Mouse (Mus musculus) brain, embryonic 18.5 days (tissue): Measurements from ENCODE around the gene Me1.

Experiments used
- DNase-seq: peaks from one replicate; pipeline ENCODE4 v3.0.0-alpha.2; 2012; ENCODE audit warnings: low read depth, low spot score

Gene Me1

GRCm38 (mm10) chr9:86708921-86709320, 13.2 kb upstream of the Me1 start:
- DNase-seq = no peak

GRCm38 (mm10) chr9:86707431-86707830, 11.7 kb upstream of the Me1 start:
- DNase-seq = no peak

DNA sequence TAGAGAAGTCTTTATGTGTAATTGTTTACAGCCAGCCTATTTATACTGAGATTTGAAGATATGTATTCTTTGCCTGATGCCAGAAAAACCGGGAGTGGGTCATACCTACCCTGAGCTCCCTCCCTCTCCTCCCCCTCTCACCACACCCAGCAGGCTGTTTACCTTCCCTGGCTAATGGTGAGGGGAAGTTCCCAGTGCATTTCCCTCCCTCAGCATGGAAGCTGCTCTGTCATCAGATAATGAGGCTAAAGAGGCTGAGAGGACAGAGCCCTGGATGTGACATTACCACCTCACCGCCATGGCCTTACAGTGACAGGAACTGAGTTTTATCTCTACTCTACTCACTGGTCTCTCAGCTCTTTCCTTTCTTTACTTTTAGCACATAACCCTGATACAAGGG, 6.1 kb upstream of the Me1 start:
- no peak for DNase-seq

GRCm38 (mm10) chr9:86701264-86701663, 5.5 kb upstream of the Me1 start:
- DNase-seq = no peak

DNA sequence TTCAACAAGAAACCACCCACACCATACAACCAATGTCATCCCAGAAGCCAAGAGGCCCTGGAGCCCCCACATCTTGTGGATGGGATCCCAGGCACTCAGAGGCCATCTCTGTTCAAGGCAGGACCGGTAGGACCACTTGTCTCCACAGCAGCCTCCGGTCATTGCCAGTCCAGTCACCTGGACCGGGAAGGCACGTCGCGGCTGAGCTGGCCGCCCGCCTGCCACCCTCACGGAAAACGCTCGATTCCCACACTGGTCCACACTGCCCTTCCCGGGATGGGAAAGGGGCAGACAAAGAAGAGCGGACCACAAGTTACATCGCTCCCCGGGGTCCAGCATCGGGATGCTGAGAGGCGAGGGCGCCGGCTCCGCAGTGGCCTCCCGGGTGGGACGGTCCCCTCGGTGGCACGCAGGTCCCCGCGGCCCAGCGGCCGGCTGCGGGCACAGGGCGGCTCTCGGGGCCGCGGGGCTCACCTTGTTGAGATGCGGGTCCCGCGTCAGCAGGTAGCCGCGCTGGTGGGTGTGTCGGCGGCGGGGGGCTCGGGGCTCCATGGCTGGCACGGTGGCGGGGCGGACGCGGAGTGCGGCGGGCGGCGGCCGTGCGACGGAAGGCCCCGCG, 445 bp downstream of the Me1 start:
- DNase-seq = no peak

DNA sequence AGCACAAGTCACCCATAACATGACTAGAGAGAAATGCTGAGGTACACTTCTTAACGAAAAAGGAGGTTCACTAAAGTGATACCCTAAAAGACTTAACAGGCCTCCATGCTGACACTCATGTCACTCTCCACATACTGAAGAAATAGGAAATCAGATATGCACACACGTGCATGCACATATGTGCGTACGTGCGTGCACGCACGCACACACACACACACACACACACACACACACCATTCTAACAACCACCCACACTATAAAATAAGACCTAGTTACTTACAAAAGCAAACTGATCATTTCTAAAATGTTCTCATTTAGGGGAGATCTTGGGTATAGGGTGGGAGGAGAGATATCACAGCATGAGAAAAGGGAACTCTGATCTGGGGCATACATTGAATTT, 1.1 kb downstream of the Me1 start:
- no peak for DNase-seq

GRCm38 (mm10) chr9:86693935-86694334, 1.8 kb downstream of the Me1 start:
- no peak for DNase-seq

GRCm38 (mm10) chr9:86692676-86693075, 3.1 kb downstream of the Me1 start:
- no peak for DNase-seq

- no peak for DNase-seq
These were observed 3.5 kb downstream of the Me1 start for GRCm38 (mm10) chr9:86692251-86692650.

GRCm38 (mm10) chr9:86691101-86691500, 4.7 kb downstream of the Me1 start:
- no peak for DNase-seq

DNA sequence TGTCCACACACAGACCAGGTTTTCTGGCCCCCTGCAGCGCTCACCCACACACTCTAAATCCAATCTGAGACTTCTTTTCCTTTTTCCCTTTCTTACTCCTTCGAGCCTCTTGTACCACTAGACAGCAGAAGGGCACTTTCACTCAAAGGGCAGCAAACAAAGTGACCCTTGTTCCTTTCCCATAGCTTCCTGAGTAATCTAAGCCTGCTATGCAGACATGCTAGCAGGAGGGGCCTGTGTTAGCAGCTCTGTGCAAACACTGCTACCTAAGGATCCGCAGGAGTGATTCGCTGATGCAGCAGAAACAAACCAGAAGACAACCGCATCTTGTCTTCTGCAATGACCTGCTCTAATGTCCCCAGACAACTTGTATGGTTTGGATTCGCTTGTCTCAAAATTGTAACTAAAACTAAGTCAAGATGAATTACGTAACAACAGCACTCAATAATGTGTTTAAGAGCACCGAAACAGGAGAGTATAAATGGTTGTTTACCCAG, 12.0 kb downstream of the Me1 start:
- no peak for DNase-seq

- DNase-seq = no peak
These were observed 12.9 kb downstream of the Me1 start for GRCm38 (mm10) chr9:86682844-86683243.

- no peak for DNase-seq
These were observed 13.5 kb downstream of the Me1 start for GRCm38 (mm10) chr9:86682278-86682677.

DNA sequence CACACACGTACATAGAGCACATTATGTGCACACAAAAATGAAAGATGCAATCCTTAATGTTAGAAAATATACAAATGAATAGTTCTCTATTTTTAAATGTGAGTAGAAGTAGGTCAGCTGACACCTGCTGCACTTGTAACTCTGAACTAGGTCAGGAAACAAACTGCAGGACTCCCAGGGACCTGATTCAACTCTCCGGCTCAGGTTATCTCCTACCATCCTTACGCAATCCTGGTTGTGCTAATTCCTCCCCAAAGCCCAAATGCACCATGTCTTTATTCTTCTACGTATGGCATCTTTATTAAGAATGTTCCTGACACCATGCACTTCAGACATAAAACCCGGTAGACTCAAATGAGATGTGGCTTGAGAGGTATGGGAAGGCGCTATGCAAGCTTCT, 15.3 kb downstream of the Me1 start:
- no peak for DNase-seq

DNA sequence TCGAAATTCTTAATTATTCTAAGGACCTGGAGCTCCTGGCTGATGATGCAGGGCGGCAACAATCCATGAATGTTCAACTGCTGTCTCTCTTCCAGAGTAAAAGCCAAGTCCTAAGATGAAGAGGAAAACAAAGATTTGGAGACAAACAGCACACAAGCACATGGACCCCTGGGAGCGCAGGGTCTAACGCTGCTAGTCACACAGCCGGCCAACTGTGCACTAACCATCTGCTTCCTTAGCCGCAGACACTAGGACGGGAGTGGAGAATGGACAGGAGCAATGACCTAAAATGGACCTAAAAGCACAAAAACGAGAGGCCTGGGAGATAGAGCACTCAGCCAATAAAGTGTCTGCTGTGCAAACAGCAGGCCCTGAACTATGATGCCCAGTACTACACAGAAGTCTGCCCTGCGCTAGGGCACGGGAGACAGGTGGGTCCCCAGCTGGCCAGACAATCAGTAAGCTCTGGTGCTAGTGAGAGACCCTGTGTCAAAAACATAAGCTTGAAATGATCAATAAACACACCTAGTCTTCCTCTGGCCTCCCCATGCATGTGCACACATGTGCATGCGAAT, 15.8 kb downstream of the Me1 start:
- DNase-seq = no peak

DNA sequence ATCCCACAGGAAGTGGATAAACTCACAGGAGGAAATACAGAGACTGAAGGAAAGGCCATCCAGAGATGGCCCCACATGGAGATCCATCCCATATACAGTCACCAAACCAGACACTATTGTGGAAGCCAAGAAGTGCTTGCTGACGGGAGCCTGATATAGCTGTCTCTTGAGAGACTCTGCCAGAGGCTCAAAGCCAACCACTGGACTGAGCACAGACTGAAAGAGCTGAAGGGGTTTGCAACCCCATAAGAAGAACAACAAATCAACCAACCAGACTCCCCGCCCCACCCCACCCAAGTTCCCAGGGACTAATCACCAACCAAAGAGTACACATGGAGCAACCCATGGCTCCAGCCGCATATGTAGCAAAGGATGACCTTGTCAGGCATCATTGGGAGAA, 19.5 kb downstream of the Me1 start:
- no peak for DNase-seq

DNA sequence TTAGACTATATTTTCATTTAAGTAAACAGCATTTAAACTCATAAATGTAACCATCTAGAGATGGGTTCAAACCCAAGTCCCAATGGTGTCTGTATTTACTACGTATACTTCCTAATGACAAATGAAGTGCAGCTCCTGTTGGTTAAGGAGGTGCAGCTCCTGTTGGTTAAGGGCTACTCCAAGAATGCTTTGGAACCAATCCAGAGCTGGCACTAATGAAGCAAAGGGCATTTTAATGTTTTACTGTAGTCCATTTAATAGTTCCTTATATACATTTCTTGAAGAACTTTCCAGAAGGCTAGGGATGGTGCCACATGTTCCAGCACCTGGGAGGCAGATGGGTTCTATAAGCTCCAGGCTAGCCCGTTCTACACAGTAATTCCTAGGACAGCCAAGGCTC, 20.3 kb downstream of the Me1 start:
- DNase-seq = no peak

- DNase-seq = no peak
These were observed 22.8 kb downstream of the Me1 start for GRCm38 (mm10) chr9:86672907-86673472.

GRCm38 (mm10) chr9:86668590-86669252, 27.0 kb downstream of the Me1 start:
- no peak for DNase-seq

- no peak for DNase-seq
These were observed 28.5 kb downstream of the Me1 start for GRCm38 (mm10) chr9:86667138-86667750.

DNA sequence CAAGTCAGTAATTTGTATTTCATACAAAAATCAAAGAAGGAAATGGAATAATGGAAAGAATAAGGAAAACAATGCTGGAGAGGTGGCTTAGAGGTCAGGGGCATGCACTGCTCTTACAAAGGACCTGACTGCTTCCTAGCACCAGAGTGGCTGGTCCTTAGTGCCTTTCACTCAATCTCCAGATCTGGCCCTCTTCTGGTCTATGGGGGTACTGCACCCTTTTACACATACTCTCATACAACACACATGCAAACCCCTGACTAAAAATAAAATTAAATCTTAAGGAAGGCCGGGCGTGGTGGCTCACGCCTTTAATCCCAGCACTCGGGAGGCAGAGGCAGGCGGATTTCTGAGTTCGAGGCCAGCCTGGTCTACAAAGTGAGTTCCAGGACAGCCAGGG, 34.1 kb downstream of the Me1 start:
- no peak for DNase-seq

GRCm38 (mm10) chr9:86661266-86661665, 34.5 kb downstream of the Me1 start:
- peak; percentile 14 for DNase-seq
